17 mouse cellular contexts compared by ENCODE assay signal in genomic region chr9:94382293-94382692, GRCm38 (mm10).
"Had no signal": no experiment of that assay in that cellular context is flagged by ENCODE, and none has a peak within 500 bp of the region (broad histone marks: within the 10 kb centered on the region; RNA-seq: fewer than 3 reads in every experiment).

No protein-coding gene starts in this region.

- H3K9me3 ChIP-seq: liver, embryonic 13.5 days; midbrain, embryonic 10.5 days; midbrain, embryonic 13.5 days; neural tube, embryonic 13.5 days; stomach, embryonic 15.5 days had no signal

- H3K9ac ChIP-seq: liver, embryonic 13.5 days; midbrain, embryonic 13.5 days; neural tube, embryonic 13.5 days; stomach, embryonic 15.5 days had no signal

- DNase-seq: kidney, adult 9 months; kidney, postnatal 14 days; kidney, postnatal 4 days; liver, embryonic 13.5 days; lung, adult 2 months; lung, postnatal 36 days; retina, postnatal 1 day; right cerebral cortex, postnatal 25 days; spleen, adult 18-20 months; thymus, postnatal 25 days had no signal

- H3K4me3 ChIP-seq: liver, embryonic 13.5 days; megakaryocyte, embryonic 14.5 days; midbrain, embryonic 10.5 days; midbrain, embryonic 13.5 days; myocyte; neural tube, embryonic 13.5 days; stomach, embryonic 15.5 days had no signal

- H3K36me3 ChIP-seq: liver, embryonic 13.5 days; midbrain, embryonic 10.5 days; midbrain, embryonic 13.5 days; neural tube, embryonic 13.5 days; stomach, embryonic 15.5 days had no signal

- H3K4me1 ChIP-seq: liver, embryonic 13.5 days; megakaryocyte, embryonic 14.5 days; stomach, embryonic 15.5 days had no signal

- ATAC-seq: lung, postnatal 0 days; midbrain, embryonic 13.5 days had no signal

- H3K4me2 ChIP-seq: liver, embryonic 13.5 days; midbrain, embryonic 13.5 days; neural tube, embryonic 13.5 days; stomach, embryonic 15.5 days had no signal

- H3K27ac ChIP-seq: liver, embryonic 13.5 days; midbrain, embryonic 10.5 days; midbrain, embryonic 13.5 days; neural tube, embryonic 13.5 days; stomach, embryonic 15.5 days had no signal

- H3K27me3 ChIP-seq: liver, embryonic 13.5 days; megakaryocyte, embryonic 14.5 days; midbrain, embryonic 13.5 days; neural tube, embryonic 13.5 days; stomach, embryonic 15.5 days had no signal
